Mouse (Mus musculus) erythroblast, embryonic 14.5 days (primary cell): ENCODE results near the gene Ston1.

Source experiments
- GATA1 ChIP-seq: IDR thresholded peaks from 2 replicates; pipeline ENCODE4 v1.6.1; 2012; ENCODE audit warnings: low read length, inconsistent platforms, mixed read lengths
- TAL1 ChIP-seq: IDR thresholded peaks from 3 replicates; pipeline ENCODE4 v1.6.1; 2012; ENCODE audit warnings: low read length, inconsistent platforms, mixed read lengths

GRCm38 (mm10) chr17:88613721-88614120 is 16.2 kb downstream of the Ston1 start:
- TF ChIP-seq TAL1 (no peak), GATA1 (no peak)
